ENCODE assay signal across 8 mouse cellular contexts in the genomic region with DNA sequence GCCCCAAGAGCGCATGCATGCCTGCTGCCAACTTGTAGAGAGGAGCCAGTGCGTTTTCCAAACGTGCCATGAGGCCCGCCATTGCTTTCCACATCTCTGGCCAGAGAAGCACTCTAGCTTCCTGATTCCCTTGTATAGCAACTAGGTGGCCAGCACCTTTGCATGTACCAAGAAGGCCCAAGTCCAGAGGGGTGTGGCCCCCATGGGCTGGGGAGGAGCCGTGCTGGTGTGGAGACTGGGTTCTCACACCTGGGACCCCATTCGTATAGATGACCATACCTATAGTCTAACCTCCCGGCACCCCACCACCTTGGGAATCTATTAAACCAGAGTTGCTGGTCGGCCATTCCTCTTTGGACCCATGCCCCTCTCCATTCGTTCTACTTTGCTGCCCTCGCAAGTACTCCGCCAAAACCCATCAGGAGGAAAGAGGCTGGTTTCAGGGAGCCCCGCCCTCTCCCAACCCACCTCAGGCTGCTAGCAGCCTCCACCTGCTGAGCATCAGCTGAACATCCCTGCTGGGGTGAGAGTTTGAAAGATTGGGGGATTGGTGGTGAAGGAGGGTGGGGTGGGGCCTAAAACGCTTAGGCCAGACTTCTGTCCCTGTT. TPM values are rescaled to one million over a fixed set of nuclear protein-coding genes. Genes with fewer than 3 reads are reported as not detected.
DNase-seq lines count a peak whose midpoint lies in the region; ATAC-seq and TF ChIP-seq lines count a peak whose summit lies in the region.

Gene Slc19a1, plus strand, starts transcription at position 474 of the 608 bp plus-strand sequence.

- peak within 1 kb of the TSS; percentile 76 for H3K4me3 ChIP-seq in heart, embryonic 13.5 days
- H3K4me3 ChIP-seq in G1E (ENCODE audit: low read depth, low read length), result peak within 1 kb of the TSS; percentile 77
- peak within 1 kb of the TSS; percentile 56 for H3K4me3 ChIP-seq in embryonic facial prominence, embryonic 13.5 days
- H3K4me3 ChIP-seq in kidney, adult 2 months (ENCODE audit: insufficient read depth, low read depth, low read length), result peak within 1 kb of the TSS; percentile 82
- H3K4me3 ChIP-seq in liver, embryonic 11.5 days (ENCODE audit: low read depth, low read length), result peak within 1 kb of the TSS; percentile 77

- H3K9ac ChIP-seq in heart, embryonic 13.5 days, result peak within 1 kb of the TSS; percentile 90
- peak within 1 kb of the TSS; percentile 82 for H3K9ac ChIP-seq in embryonic facial prominence, embryonic 13.5 days
- peak within 1 kb of the TSS; percentile 79 for H3K9ac ChIP-seq in liver, embryonic 11.5 days (ENCODE audit: low read depth, low read length)

- DNase-seq in heart, postnatal 14 days, result no peak
- no peak for DNase-seq in G1E (ENCODE audit: low spot score)
- peak; percentile 84 for DNase-seq in kidney, adult 2 months
- DNase-seq in liver, embryonic 11.5 days (ENCODE audit: low spot score), result no peak
- no peak for DNase-seq in T-cell, adult 2 months (ENCODE audit: low spot score)
- DNase-seq in embryo, embryonic 11 days, result no peak

- no peak for ATAC-seq in heart, embryonic 13.5 days (ENCODE audit: extremely low read depth, insufficient number of reproducible peaks, low FRiP score, low TSS enrichment)
- no peak for ATAC-seq in G1E (ENCODE audit: extremely low read depth, insufficient number of reproducible peaks, low FRiP score, poor library complexity, severe bottlenecking)
- ATAC-seq in embryonic facial prominence, embryonic 13.5 days (ENCODE audit: insufficient number of reproducible peaks, insufficient read depth, low FRiP score, low TSS enrichment, low read depth), result no peak
- ATAC-seq in liver, embryonic 11.5 days (replicated peaks; ENCODE audit: low FRiP score), result no peak

- H3K4me1 ChIP-seq in heart, embryonic 13.5 days, result peaks cover 15% of the 10 kb centered on the region
- H3K4me1 ChIP-seq in G1E (ENCODE audit: insufficient read depth, low read depth, low read length), result peaks cover 54% of the 10 kb centered on the region
- H3K4me1 ChIP-seq in embryonic facial prominence, embryonic 13.5 days, result peaks cover 29% of the 10 kb centered on the region
- H3K4me1 ChIP-seq in kidney, adult 2 months (ENCODE audit: control insufficient read depth, insufficient read depth, low read length), result peaks cover 32% of the 10 kb centered on the region
- peaks cover 10% of the 10 kb centered on the region for H3K4me1 ChIP-seq in liver, embryonic 11.5 days (replicated peaks; ENCODE audit: control insufficient read depth, insufficient read depth, low read length)

- H3K27me3 ChIP-seq in heart, embryonic 13.5 days (replicated peaks), result peaks cover 8% of the 10 kb centered on the region
- peaks cover 36% of the 10 kb centered on the region for H3K27me3 ChIP-seq in G1E (ENCODE audit: insufficient read depth, low read length)
- H3K27me3 ChIP-seq in embryonic facial prominence, embryonic 13.5 days, result no peaks in the 10 kb centered on the region
- H3K27me3 ChIP-seq in kidney, adult 2 months (replicated peaks; ENCODE audit: control insufficient read depth, insufficient read depth, low read length), result no peaks in the 10 kb centered on the region
- H3K27me3 ChIP-seq in liver, embryonic 11.5 days (replicated peaks; ENCODE audit: control insufficient read depth, insufficient read depth, low read length), result no peaks in the 10 kb centered on the region

- H3K36me3 ChIP-seq in heart, embryonic 13.5 days, result no peaks in the 10 kb centered on the region
- H3K36me3 ChIP-seq in G1E (replicated peaks), result peaks cover 22% of the 10 kb centered on the region
- 0 out of 2 replicates have a peak, but pooled peaks cover under 1% of the 10 kb centered on the region for H3K36me3 ChIP-seq in embryonic facial prominence, embryonic 13.5 days
- no peaks in the 10 kb centered on the region for H3K36me3 ChIP-seq in kidney, adult 2 months (ENCODE audit: control insufficient read depth, insufficient read depth, low read length)
- H3K36me3 ChIP-seq in liver, embryonic 11.5 days (ENCODE audit: control insufficient read depth, insufficient read depth, low read length), result 0 out of 2 replicates have a peak, but pooled peaks cover 3% of the 10 kb centered on the region

- intact Hi-C loops in heart, postnatal 14 days (cut with DNase I), result no loop called here

- WGBS in heart, embryonic 13.5 days, result 37% methylated on average over 13 of the region's 13 CpGs
- WGBS in embryonic facial prominence, embryonic 13.5 days, result 38% methylated on average over 13 of the region's 13 CpGs
- WGBS in kidney, adult 2 months, result 58% methylated on average over 13 of the region's 13 CpGs
- 47% methylated on average over 13 of the region's 13 CpGs for WGBS in liver, embryonic 11.5 days

- H3K27ac ChIP-seq in heart, embryonic 13.5 days (replicated peaks), result peak within 1 kb of the TSS; percentile 56; the same call in 1 of the 2 replicates
- H3K27ac ChIP-seq in embryonic facial prominence, embryonic 13.5 days, result peak within 1 kb of the TSS; percentile 33; the same call in 1 of the 2 replicates
- H3K27ac ChIP-seq in kidney, adult 2 months (ENCODE audit: insufficient read depth, low read depth, low read length), result peak within 1 kb of the TSS; percentile 67
- no peak within 1 kb of the TSS for H3K27ac ChIP-seq in liver, embryonic 11.5 days (ENCODE audit: low read depth, low read length)

- no peaks in the 10 kb centered on the region for H3K9me3 ChIP-seq in heart, embryonic 13.5 days
- no peaks in the 10 kb centered on the region for H3K9me3 ChIP-seq in G1E (replicated peaks)
- no peaks in the 10 kb centered on the region for H3K9me3 ChIP-seq in embryonic facial prominence, embryonic 13.5 days
- no peaks in the 10 kb centered on the region for H3K9me3 ChIP-seq in liver, embryonic 11.5 days (ENCODE audit: control insufficient read depth, low read length)

- peak within 1 kb of the TSS; percentile 95 for H3K4me2 ChIP-seq in heart, embryonic 13.5 days
- peak within 1 kb of the TSS; percentile 89 for H3K4me2 ChIP-seq in embryonic facial prominence, embryonic 13.5 days
- peak within 1 kb of the TSS; percentile 91 for H3K4me2 ChIP-seq in liver, embryonic 11.5 days

- no peak for TF ChIP-seq POLR2A in kidney, adult 2 months (IDR thresholded peaks at IDR 0.05; ENCODE audit: low read depth, low read length)

- TF ChIP-seq CTCF in G1E (IDR thresholded peaks at IDR 0.05; ENCODE audit: low read depth, low read length), result no peak
- no peak for TF ChIP-seq CTCF in kidney, adult 2 months (conservative IDR thresholded peaks at IDR 0.05; ENCODE audit: insufficient read depth, insufficient read length, low read depth, low read length)

RNA-seq across cellular contexts. Expression of gene Slc19a1, which starts in this region (rescaled TPM):
- polyA plus RNA-seq in heart, embryonic 13.5 days (2015; fragmentation: Nextera tagmentation; extraction: Ambion mirVana), result 13.3 and 14.9 TPM in 2 replicates
- 1 to 10 TPM; 4.0 to 5.0 TPM for total RNA-seq in heart, postnatal 14 days (2021)
- total RNA-seq in G1E (2014; fragmentation: Nextera tagmentation) (9.8 and 18.1 TPM in 2 replicates), G1E (2017) (10.5 and 11.8 TPM in 2 replicates)
- polyA plus RNA-seq in G1E (2012), result 33.6 and 39.0 TPM in 2 replicates
- polyA plus RNA-seq in embryonic facial prominence, embryonic 13.5 days (2015; fragmentation: Nextera tagmentation; extraction: Ambion mirVana), result 28.6 and 32.6 TPM in 2 replicates
- polyA plus RNA-seq in kidney, adult 2 months (2012; rRNA removed), result 245 and 351 TPM in 2 replicates
- polyA plus RNA-seq in liver, embryonic 11.5 days (2014; fragmentation: Nextera tagmentation; extraction: Ambion mirVana), result 57.1 and 63.5 TPM in 2 replicates
